Mouse (Mus musculus): ENCODE data around the gene Upp2.
A peak's percentile ranks its signal among the peaks of the same experiment; 100 is the strongest.

Gene Upp2

GRCm38 (mm10) chr2:58615766-58616165 is 48.7 kb downstream of the Upp2 start:
- no peak for DNase-seq (ENCODE audit: low read depth, low spot score)

DNA sequence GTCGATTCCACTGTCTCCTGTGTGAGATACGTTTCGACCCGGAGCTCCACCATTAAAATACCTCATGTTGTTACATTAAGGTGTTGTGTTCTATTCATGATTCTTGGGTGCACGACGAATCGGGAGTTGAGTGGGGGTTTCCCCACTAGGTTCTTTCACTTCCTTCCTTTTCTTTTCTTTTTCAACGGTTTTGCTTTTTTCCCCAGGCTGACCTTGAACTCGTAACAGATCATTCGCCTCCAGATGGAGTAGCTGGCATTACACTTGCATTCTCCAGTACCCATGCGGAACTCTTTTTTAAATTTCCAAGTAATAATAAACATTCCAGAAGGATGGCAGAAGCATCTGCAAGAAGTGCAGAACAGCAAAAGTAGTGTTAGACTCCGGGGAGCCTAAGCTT is 58.1 kb downstream of the Upp2 start:
- no peak for DNase-seq (ENCODE audit: low read depth, low spot score)

DNA sequence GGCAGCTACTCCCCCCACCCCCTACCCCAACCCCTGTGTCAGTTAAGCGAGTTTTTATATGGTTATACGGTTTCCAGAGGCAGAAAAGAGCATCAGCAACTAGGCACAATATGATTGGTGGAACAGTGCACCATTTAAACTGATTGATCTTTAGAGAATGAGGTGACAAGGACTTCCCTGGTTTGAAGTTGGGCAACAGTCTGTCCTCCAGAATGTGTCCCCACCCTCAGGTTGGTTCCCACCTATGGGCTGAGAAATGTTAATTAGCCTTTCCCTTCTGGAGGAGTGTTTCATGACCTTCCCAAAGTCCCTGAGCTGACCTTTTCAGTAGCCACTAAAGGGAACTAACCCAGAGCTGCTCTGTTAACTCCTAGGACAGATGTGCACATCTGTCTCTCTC is 58.6 kb downstream of the Upp2 start:
- DNase-seq (ENCODE audit: low read depth, low spot score): no peak

- DNase-seq (ENCODE audit: low read depth, low spot score): no peak
These were observed 59.2 kb downstream of the Upp2 start for GRCm38 (mm10) chr2:58626136-58626769.

- no peak for DNase-seq (ENCODE audit: low read depth, low spot score)
These were observed 60.9 kb downstream of the Upp2 start for GRCm38 (mm10) chr2:58627981-58628380.

DNA sequence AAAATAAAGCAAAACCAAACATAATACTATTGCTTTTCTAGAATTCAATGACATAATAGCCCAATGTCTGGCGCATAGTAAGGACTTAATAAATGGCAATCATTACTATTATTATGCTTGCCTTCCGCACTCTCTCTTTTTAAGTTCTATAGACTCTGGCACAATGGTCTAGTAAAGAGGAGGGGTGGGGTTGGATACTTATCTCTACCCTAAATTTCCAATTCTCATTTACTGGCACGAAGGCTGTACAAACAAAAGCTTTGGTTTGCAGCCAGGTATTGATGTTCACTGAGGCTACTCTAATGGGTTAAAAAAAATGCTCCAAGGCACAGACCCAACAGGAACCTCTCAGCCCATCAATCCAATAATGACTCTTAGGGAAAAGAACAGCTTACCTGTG is 61.9 kb downstream of the Upp2 start:
- no peak for DNase-seq (ENCODE audit: low read depth, low spot score)

DNA sequence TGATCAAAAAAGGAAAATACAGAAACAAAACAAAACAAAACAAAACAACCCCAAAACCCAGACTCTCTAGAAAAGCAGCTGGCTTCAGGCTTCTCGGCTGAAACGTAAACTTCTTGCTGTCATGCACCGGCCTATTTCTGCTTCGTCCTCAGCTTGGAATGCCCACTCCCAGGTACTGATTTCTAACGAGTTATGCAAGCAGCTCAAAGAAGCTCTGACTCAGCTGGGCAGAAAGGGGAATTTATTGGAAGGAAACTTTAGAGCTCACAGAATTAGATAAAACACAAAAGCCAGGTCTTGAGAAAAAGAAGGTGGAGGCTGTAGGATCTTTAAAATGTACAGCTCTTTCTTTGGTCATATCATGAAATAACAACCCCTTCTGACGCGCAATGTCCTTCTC is 62.3 kb downstream of the Upp2 start:
- no peak for DNase-seq (ENCODE audit: low read depth, low spot score)

DNA sequence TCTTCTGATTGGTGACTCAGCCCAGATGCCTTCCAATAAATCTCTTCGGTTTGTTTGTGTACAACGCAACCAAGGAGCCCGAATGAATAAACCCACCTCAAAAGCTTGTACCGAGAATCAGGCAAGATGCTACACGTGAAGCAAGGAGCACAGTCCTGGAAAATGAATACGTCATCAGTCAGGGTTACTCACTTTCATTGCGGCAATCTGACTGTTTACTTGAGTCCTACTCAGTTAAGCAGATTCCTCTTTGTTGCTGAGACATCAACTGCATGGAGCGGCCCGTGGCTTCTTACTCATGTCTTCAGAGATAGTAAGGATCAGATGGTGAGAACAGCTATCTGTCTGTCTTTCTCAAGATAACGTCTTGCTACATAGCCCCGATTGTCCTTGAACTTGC is 66.7 kb downstream of the Upp2 start:
- no peak for DNase-seq (ENCODE audit: low read depth, low spot score)

DNA sequence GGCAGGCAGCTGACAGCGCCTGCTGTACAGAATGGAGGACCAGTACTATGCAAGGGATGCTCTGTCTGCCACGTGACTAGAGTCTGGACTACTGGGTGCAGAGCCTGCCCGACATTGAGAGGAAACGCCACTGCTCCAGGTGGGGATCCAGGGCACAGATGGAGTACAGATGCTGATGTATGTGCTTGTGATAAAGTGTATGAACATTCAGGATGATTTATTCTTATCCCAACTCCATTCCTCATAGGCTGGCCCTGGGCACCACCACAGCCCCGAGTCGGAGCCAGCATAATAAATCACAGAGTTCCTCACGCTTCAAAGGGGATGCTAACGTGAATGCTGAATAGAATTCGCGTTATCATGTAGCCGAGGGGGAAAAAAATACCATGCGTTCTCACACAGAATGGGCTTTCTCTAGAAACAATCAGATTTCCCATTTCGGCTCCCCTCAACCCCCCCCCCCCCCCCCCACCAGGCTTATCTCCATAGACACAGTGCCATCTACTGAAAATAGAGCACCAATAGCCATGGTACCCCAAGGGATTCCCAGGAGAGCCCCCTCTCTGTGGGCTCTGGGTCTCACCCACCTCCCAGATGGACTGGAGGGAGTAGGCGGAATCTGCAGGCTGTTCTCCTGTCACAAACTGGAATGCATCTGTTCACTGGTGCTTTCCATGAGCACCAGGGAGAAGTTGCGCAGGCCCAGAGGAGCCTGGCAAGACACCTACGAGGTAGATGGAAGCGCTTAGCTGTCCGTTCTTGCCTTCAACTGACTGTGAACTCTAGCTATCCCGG is 74.9 kb downstream of the Upp2 start:
- no peak for DNase-seq (ENCODE audit: low read depth, low spot score)

DNA sequence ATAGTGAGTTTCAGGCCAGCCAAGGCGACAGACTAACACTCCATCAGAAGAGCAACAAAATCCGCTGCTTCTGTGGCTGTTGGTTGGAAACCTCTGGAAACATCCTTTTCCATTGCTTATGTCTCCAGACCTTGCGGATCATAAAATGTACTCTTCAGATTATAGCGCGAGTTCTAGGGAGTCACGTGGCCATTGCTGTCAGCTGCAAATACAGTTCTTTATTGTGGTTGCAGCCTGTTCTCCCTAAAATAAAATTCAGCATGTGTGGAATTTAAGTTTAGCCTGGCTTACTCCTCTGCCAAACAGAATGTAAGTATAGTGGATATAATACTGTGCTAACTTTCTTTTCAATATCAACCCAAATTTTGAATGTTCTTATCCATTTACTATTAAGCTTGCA is 78.6 kb downstream of the Upp2 start:
- no peak for DNase-seq (ENCODE audit: low read depth, low spot score)

GRCm38 (mm10) chr2:58655169-58655568 is 88.1 kb downstream of the Upp2 start:
- no peak for DNase-seq (ENCODE audit: low read depth, low spot score)

GRCm38 (mm10) chr2:58656959-58657358 is 89.9 kb downstream of the Upp2 start:
- DNase-seq (ENCODE audit: low read depth, low spot score): no peak

GRCm38 (mm10) chr2:58657855-58658254 is 90.8 kb downstream of the Upp2 start:
- no peak for DNase-seq (ENCODE audit: low read depth, low spot score)

- DNase-seq (ENCODE audit: low read depth, low spot score): no peak
These were observed 93.5 kb downstream of the Upp2 start for GRCm38 (mm10) chr2:58660591-58660990.

- no peak for DNase-seq (ENCODE audit: low read depth, low spot score)
These were observed 94.0 kb downstream of the Upp2 start for GRCm38 (mm10) chr2:58661116-58661515.

- no peak for DNase-seq (ENCODE audit: low read depth, low spot score)
These were observed 95.6 kb downstream of the Upp2 start for GRCm38 (mm10) chr2:58662661-58663060.

GRCm38 (mm10) chr2:58663404-58664120 is 96.5 kb downstream of the Upp2 start:
- no peak for DNase-seq (ENCODE audit: low read depth, low spot score)

DNA sequence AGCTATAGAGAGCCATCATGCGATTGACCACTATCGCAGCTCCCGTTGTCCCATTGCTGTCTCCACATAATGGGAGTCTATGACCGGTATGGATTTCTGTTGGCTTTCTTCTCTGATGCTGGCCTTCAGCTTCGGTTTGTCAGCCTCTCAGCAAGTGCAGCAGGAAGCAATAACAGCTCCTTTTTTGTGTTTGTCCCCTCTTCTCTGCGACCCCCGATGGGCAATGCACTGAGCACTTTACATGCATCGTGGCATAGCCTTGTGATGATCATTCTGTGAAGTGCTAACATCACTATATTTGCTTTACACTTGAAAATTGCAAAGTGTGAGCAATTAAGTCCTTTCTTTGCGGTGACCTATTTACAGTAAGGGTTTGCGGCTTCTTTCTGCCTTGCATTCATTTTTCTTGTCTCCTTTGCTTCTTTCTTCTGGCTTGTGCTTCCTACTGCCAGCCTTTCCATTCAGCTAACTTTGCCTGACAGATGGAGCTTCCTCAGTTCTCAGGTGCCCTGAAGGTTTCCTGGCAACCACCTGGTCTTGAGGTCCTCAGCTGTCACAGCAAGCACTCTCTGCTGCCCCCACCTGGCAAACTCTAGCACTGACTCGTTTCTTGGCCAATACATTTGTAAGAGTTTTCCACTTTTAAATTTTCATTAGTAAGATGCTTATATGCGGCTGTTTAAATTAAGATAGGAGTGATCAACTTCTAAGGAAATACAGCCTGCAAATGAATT is 98.2 kb downstream of the Upp2 start:
- peak; percentile 68 for DNase-seq (ENCODE audit: low read depth, low spot score)

DNA sequence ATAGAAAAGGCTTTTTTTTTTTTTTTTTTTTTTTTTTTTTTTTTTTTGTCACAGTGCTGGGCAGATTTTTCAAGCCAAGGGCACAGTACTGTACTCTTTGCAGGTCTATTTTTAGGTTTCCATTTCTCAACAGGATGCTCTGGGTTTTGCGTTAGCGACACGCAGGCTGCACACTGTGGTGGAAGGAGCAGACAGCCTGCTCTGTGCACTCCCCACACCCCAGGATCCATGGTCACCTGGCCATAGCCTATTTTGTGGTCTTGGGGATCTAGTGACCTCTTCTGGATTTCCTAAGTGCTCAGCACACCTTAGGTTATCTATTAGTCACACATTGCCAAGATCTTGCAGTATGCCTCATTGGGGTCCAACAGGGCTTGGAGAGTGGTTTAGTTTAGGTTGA is 100.2 kb downstream of the Upp2 start:
- no peak for DNase-seq (ENCODE audit: low read depth, low spot score)

DNA sequence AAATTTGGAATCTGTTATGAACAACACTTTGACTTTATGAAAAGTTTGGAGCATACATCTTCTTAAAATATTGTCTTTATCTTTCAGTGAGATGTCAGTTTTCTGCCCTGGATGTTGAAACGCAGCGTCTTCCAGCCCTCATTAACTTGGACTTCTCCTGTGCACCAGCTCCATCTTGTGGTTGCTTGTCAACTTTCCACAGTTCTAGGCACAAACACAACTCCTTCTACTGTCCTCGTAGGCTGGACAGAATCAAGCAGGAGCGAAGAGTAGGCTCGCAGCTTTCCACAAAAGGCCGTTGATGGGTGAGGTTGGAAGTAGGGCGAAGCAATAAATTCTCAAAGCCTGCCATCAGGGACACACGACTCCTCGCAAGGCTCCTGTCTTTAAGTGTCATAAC is 100.9 kb downstream of the Upp2 start:
- peak; percentile 45 for DNase-seq (ENCODE audit: low read depth, low spot score)

GRCm38 (mm10) chr2:58669114-58669513 is 102.0 kb downstream of the Upp2 start:
- DNase-seq (ENCODE audit: low read depth, low spot score): no peak

GRCm38 (mm10) chr2:58672520-58672919 is 105.4 kb downstream of the Upp2 start:
- no peak for DNase-seq (ENCODE audit: low read depth, low spot score)
